Mouse (Mus musculus): Measurements from ENCODE around the gene Tia1.

- TF ChIP-seq CTCF (IDR thresholded peaks at IDR 0.05; ENCODE audit: low read depth) (no peak), EP300 (IDR thresholded peaks at IDR 0.05; ENCODE audit: low read depth) (no peak)
Observed at GRCm38 (mm10) chr6:86393187-86393586, 10.8 kb upstream of the Tia1 start.
